ENCODE assay signal across 16 mouse cellular contexts in the genomic region with DNA sequence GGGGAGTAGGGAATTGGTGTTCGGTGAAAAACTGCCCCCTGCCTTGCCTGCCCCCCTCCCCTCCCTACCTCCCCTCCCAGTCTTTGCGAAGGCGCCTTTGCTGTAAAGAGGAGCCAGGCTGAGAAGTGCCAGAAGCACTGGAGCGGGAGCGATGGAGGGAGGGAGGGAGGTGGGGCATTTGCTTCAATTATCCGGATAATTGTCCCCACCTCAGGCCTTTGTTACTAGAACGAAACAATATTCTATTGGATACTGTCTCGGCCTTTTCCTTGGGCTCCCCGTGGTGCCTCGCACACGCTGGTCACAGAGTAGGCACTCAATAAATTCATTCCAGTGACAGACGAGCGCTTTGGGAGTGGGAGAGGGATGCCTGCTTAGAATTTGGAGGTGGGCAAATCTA. TPM values are rescaled to one million over a fixed set of nuclear protein-coding genes. Genes with fewer than 3 reads are reported as not detected.
DNase-seq lines count a peak whose midpoint lies in the region; ATAC-seq and TF ChIP-seq lines count a peak whose summit lies in the region.
"Had no signal": no experiment of that assay in that cellular context is flagged by ENCODE, and none has a peak within 500 bp of the region (broad histone marks: within the 10 kb centered on the region; RNA-seq: fewer than 3 reads in every experiment).

No protein-coding gene starts in this region.

- H3K9me3 ChIP-seq in forebrain, embryonic 12.5 days: peaks cover 6% of the 10 kb centered on the region
- H3K9me3 ChIP-seq in limb, embryonic 14.5 days (ENCODE audit: control insufficient read depth, low read length): no peaks in the 10 kb centered on the region
- H3K9me3 ChIP-seq: liver, embryonic 13.5 days had no signal

- H3K27me3 ChIP-seq in forebrain, embryonic 12.5 days: peaks cover 95% of the 10 kb centered on the region
- peaks cover 79% of the 10 kb centered on the region for H3K27me3 ChIP-seq in limb, embryonic 14.5 days (ENCODE audit: control insufficient read depth, insufficient read depth, low read length)

- H3K4me3 ChIP-seq in forebrain, embryonic 12.5 days (replicated peaks): peak overlapping the region; percentile 10; the same call in 1 of the 2 replicates
- H3K4me3 ChIP-seq in limb, embryonic 14.5 days (replicated peaks; ENCODE audit: low read length): 0 out of 2 replicates have a peak overlapping the region, but pooled peaks have one; percentile 4
- H3K4me3 ChIP-seq: layer of hippocampus, adult 2 months; liver, embryonic 13.5 days had no signal

- DNase-seq in heart, adult 11 months: peak; percentile 64
- DNase-seq in heart, adult 8-10 months (ENCODE audit: low spot score): no peak
- DNase-seq in ZHBTc4 (ENCODE audit: low read depth, low spot score): peak; percentile 59
- no peak for DNase-seq in limb, embryonic 14.5 days (ENCODE audit: low spot score)
- DNase-seq in layer of hippocampus, postnatal 25 days (ENCODE audit: extremely low spot score in 1 of 2, low spot score in 1 of 2): no peak
- no peak for DNase-seq in yolk sac, embryonic 10.5 days (ENCODE audit: low spot score)
- DNase-seq in testis, postnatal 14 days (ENCODE audit: low spot score): no peak
- DNase-seq: adrenal gland, postnatal 10 days; cerebellum, adult 11-12 months; liver, embryonic 13.5 days; spleen, adult 18-20 months; thymus, postnatal 25 days had no signal

- ATAC-seq in forebrain, embryonic 12.5 days (ENCODE audit: low FRiP score): peak; percentile 60
- ATAC-seq in limb, embryonic 14.5 days (ENCODE audit: low FRiP score, low read depth): no peak

- under 1% methylated on average over 13 of the region's 13 CpGs for WGBS in forebrain, embryonic 12.5 days
- WGBS in limb, embryonic 14.5 days: 1% methylated on average over 11 of the region's 13 CpGs

- TF ChIP-seq POLR2A in limb, embryonic 14.5 days (IDR thresholded peaks at IDR 0.05; ENCODE audit: borderline replicate concordance, extremely low read depth, insufficient read depth, insufficient read length): no peak

- H3K36me3 ChIP-seq in forebrain, embryonic 12.5 days (replicated peaks): no peaks in the 10 kb centered on the region
- H3K36me3 ChIP-seq in limb, embryonic 14.5 days (ENCODE audit: control insufficient read depth, insufficient read depth, low read length): no peaks in the 10 kb centered on the region
- H3K36me3 ChIP-seq: liver, embryonic 13.5 days had no signal

- peaks cover 51% of the 10 kb centered on the region for H3K4me1 ChIP-seq in forebrain, embryonic 12.5 days
- H3K4me1 ChIP-seq in limb, embryonic 14.5 days (ENCODE audit: control insufficient read depth, insufficient read depth, low read length): peaks cover 4% of the 10 kb centered on the region; the same call in 1 of the 2 replicates

- H3K4me2 ChIP-seq in forebrain, embryonic 12.5 days: peak overlapping the region; percentile 35
- no peak overlapping the region for H3K4me2 ChIP-seq in limb, embryonic 14.5 days (replicated peaks; ENCODE audit: low read depth, low read length, severe bottlenecking)
- H3K4me2 ChIP-seq: liver, embryonic 13.5 days had no signal

- peak overlapping the region; percentile 54 for H3K27ac ChIP-seq in forebrain, embryonic 12.5 days
- H3K27ac ChIP-seq in limb, embryonic 14.5 days (replicated peaks; ENCODE audit: low read depth, low read length): no peak overlapping the region
- H3K27ac ChIP-seq: layer of hippocampus, adult 2 months; liver, embryonic 13.5 days had no signal

- H3K9ac ChIP-seq in forebrain, embryonic 12.5 days: no peak overlapping the region
- H3K9ac ChIP-seq in limb, embryonic 14.5 days (ENCODE audit: low read depth, low read length, severe bottlenecking): no peak overlapping the region
- H3K9ac ChIP-seq: liver, embryonic 13.5 days had no signal

RNA-seq across cellular contexts. Expression of gene Gsx2, which starts 5.3 kb away (rescaled TPM):
- not detected for total RNA-seq in heart, adult 8-10 months (2022)
- 17.9 and 31.3 TPM in 2 replicates for polyA plus RNA-seq in forebrain, embryonic 12.5 days (2016; fragmentation: Nextera tagmentation; extraction: Ambion mirVana)
- polyA plus RNA-seq in limb, embryonic 14.5 days (2012; rRNA removed): not detected in 2 replicates
- polyA plus RNA-seq in limb, embryonic 14.5 days (2014; fragmentation: Nextera tagmentation; extraction: Ambion mirVana): not detected in 2 replicates
- under 1 TPM; 0.39 to 0.59 TPM for total RNA-seq in layer of hippocampus, postnatal 25 days (2021)
- total RNA-seq: adrenal gland, postnatal 10 days; megakaryocyte progenitor cell, adult 5-6 weeks had no signal
- polyA plus RNA-seq: gonadal fat pad, adult 2 months; liver, embryonic 13.5 days had no signal

RNA-seq across cellular contexts. Expression of gene Chic2, which starts 25.6 kb away (rescaled TPM):
- total RNA-seq in heart, adult 8-10 months (2022): 10 to 100 TPM; 13.9 to 18.2 (median 14.7) TPM
- 48.5 and 53.7 TPM in 2 replicates for polyA plus RNA-seq in forebrain, embryonic 12.5 days (2016; fragmentation: Nextera tagmentation; extraction: Ambion mirVana)
- polyA plus RNA-seq in limb, embryonic 14.5 days (2012; rRNA removed): 27.1 and 35.7 TPM in 2 replicates
- polyA plus RNA-seq in limb, embryonic 14.5 days (2014; fragmentation: Nextera tagmentation; extraction: Ambion mirVana): 52.1 and 52.6 TPM in 2 replicates
- total RNA-seq in layer of hippocampus, postnatal 25 days (2021): 10 to 100 TPM; 21.4 to 26.1 TPM

Comparison
In these comparisons a context has a peak if more than half of its experiments do, and no peak if none do; other contexts are left out.
1. DNase-seq: peak in heart, adult 11 months (single experiment) and ZHBTc4 (single experiment); none in heart, adult 8-10 months (single experiment), limb, embryonic 14.5 days (single experiment), layer of hippocampus, postnatal 25 days (0 of 2), yolk sac, embryonic 10.5 days (single experiment) and testis, postnatal 14 days (single experiment).